Mouse (Mus musculus): ENCODE results near the gene Map4k5.

Gene Map4k5

DNA sequence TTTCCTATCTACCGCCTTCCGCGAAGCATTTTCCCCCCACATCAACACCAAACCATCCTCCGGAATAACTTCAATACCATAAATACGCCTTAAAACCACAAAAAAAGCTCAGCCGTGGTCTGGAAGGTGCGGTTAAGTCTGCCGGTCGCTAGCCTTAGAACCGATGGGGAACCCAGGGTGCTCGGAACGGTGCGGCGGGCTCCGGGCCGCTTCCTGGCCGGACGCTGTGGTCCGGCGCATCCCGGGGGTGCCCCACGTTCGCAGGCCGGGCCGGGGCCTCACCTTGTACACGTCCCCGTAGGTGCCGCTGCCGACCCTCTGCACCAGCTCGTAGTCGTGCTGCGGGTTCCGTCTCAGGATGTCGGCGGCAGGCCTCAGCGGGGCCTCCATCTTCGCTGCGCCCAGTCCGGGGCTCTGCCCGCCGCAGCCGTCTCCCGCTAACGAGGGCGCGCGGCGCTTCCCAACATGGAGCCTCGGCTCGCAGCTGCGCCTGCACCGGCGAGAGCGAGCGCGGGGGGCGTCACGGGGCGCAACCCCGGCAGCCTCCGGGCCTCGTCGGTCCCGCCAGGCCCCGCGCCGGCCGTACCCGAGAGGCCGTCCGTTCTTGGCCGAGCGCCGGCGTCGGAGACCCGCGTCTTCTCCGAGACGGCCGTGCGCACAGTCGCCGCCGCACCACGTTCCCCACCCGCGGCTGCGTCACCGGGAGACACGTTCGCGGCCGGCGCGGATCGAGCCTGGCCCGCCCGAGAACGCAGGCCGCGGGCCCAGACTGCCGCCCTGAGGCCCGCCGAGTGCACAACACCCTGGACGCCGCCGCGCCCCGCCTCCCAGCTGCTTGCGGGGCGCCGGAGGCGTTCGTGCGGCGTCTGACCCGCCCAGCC lies at the start of gene Map4k5, which contains the start of gene Atl1:
Gene Map4k5, minus strand, starts transcription at position 830 of the 881 bp plus-strand sequence.
Gene Atl1, plus strand, starts transcription at position 244 of the 881 bp plus-strand sequence.
- DNase-seq (ENCODE audit: low spot score in 2 of 2): peak; percentile 89 to 91

DNA sequence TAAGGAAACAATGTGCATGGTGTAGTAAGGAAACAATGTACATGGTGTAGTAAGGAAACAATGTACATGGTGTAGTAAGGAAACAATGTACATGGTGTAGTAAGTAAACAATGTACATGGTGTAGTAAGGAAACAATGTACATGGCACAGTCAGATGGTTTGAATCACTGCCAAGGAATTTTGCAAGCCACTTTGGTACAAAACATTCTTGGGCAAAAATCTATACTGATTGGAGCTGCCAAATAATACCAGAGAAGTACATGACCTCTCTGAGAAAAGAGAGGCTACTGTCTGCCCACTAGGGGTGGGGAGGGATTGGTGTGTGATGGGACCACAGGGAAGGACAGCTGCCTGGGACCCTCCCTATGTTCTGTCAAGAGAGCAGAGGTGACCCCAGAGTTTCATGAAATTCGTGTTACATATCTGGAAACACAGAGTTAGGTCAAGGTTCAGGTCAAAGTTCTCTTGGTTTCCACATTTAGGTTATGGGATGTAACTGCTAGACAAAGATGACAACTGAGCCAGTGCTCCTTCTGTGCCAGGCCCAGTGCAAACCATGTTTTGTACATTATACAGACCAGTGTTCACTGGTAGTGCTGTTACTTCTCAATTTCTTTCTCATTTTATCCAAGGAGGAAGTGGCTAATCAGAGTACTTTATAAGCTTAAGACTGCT lies 48.8 kb upstream of the Map4k5 start:
- DNase-seq (ENCODE audit: low spot score in 2 of 2): no peak

GRCm38 (mm10) chr12:69939291-69939690 lies 46.3 kb upstream of the Map4k5 start:
- DNase-seq (ENCODE audit: low spot score in 2 of 2): no peak

GRCm38 (mm10) chr12:69937731-69938130 lies 44.7 kb upstream of the Map4k5 start:
- DNase-seq (ENCODE audit: low spot score in 2 of 2): no peak

- no peak for DNase-seq (ENCODE audit: low spot score in 2 of 2)
Observed at GRCm38 (mm10) chr12:69926716-69927115, 33.7 kb upstream of the Map4k5 start.

- no peak for DNase-seq (ENCODE audit: low spot score in 2 of 2)
Observed at GRCm38 (mm10) chr12:69924012-69924411, 31.0 kb upstream of the Map4k5 start.

- DNase-seq (ENCODE audit: low spot score in 2 of 2): no peak
Observed at GRCm38 (mm10) chr12:69923603-69924002, 30.6 kb upstream of the Map4k5 start.

DNA sequence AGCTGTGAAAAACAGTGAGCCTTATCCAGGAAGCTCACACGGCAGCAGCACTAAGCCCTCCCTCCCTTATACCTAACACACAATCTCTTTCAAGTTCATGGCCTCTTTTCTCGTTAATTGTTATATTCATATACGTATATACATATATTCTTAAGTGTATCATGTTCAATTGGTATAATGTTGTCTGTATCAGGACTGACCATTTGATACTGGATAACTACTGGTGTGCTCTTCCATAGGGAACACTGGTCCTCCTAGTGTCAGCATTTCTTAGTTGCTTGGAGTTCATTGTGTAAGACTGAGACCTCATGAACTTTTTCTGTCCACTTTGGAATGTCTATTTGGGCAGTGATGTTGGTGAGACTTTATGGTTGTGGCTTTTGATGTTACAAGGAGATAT lies 30.1 kb upstream of the Map4k5 start:
- no peak for DNase-seq (ENCODE audit: low spot score in 2 of 2)

DNA sequence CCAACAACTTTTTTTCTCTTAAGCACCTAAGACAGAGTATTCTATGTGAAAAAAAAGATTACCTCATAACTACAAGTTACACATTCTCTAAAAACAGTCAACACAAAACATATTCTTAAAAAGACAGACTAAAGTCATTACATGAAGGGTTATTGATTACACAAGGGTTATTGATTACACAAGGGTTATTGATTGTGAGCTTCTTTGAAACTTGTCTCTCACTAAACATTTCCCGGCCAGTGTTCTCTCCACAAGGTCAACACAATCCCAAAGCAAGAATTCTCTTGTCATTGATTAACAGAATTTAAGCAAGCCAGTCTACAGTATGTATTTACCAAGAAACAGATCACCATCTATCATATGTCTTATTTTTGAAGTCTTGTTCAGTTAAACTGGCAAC lies 29.1 kb upstream of the Map4k5 start:
- no peak for DNase-seq (ENCODE audit: low spot score in 2 of 2)

- DNase-seq (ENCODE audit: low spot score in 2 of 2): no peak
Observed at GRCm38 (mm10) chr12:69917870-69918269, 24.9 kb upstream of the Map4k5 start.

DNA sequence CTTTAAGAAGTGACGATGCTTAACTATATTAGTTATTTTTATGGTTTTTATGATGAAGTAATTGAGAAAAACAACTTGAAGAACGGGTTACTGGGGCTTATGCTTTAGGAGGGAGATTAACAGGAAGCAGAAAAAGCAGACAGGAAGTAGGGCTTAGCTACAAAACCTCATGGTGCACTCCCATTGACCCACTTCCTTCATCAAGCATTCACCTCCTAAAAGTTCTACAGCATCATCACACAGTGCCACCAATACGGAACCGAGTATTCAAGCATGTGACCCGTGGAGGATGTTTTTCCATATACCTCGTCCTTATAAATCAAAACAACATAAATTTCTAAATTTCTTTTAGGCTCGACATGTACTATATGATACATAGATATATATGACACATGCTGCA lies 19.7 kb upstream of the Map4k5 start:
- no peak for DNase-seq (ENCODE audit: low spot score in 2 of 2)

DNA sequence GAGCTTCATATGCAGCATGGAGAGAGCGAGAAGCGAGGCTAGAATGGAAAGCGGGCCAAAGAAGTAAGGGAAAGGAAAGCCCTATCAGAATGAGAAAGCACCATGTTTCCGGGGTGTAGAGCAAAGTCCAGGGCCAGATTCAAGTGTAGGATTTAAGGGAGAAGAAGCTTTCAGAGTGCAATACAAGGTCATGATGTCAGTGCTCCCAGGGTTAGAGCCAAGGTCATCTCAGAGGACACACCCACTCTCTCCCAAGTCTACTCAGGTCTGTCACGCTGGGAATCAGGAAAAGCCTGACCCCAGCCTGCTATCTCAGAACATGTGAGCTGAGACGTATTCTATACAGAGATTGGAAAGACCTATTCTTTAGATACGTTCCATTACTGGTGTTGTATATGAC lies 18.9 kb upstream of the Map4k5 start:
- no peak for DNase-seq (ENCODE audit: low spot score in 2 of 2)

DNA sequence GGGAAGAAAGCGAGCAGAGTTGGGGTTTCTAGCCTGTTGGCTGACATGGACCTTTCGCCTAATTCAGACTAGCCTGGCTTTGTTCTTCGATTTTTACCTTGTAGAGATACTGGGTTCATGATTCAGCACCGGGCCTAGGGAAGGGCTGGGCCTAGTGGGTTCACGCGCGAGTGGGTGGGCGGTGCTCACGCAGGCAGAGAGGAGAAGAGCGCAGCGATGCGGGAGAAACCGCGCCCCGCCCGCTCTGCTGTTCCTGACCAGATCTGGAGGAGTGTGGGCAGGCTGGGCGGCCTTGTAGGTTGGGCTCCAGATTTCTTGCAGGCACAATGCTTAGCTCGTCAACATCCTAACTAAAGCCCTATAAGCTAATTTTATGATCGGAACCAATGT lies 15.5 kb upstream of the Map4k5 start:
- no peak for DNase-seq (ENCODE audit: low spot score in 2 of 2)

- DNase-seq (ENCODE audit: low spot score in 2 of 2): no peak
Observed at GRCm38 (mm10) chr12:69907667-69908510, 14.9 kb upstream of the Map4k5 start.

DNA sequence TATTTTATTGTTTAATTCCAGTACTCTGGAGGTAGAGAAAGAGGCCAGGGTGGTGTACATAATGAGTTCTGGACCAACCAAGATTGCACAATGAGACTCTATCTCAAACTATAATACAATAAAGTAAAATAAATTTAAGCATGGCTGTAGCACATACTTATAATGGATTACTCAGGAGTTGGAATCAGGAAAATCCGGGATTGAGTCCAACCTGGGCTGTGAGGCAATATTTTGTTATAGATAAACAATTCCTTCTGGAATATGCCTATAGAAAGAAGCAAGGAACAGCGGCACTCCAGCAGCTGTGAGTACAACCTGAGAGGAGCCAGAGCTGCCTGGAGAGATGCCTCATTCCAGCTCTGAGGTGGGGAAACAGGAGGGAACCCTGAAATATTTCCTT lies 12.0 kb upstream of the Map4k5 start:
- no peak for DNase-seq (ENCODE audit: low spot score in 2 of 2)

DNA sequence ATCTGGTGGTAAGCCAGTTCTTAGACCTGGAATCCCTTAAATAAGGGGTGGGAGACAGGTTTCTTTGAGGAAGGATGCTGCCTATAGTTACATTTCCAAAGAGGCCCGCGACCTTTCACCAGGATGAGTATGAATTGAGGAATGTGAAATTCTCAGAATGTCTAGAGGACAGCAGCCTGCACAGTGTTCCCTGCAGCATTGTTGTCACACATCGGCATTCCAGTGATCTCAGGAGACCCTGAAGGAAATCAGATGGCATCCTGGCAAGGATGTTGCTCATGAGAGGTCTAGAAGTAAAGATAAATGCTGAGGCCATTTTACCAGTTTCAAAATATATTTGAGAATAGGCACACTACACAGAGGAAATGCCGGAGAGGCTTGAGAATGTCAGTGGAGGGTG lies 5.1 kb upstream of the Map4k5 start:
- no peak for DNase-seq (ENCODE audit: low spot score in 2 of 2)

GRCm38 (mm10) chr12:69895046-69895445 lies 2.0 kb upstream of the Map4k5 start:
- no peak for DNase-seq (ENCODE audit: low spot score in 2 of 2)

GRCm38 (mm10) chr12:69893927-69894326 lies 927 bp upstream of the Map4k5 start:
- DNase-seq (ENCODE audit: low spot score in 2 of 2): no peak

DNA sequence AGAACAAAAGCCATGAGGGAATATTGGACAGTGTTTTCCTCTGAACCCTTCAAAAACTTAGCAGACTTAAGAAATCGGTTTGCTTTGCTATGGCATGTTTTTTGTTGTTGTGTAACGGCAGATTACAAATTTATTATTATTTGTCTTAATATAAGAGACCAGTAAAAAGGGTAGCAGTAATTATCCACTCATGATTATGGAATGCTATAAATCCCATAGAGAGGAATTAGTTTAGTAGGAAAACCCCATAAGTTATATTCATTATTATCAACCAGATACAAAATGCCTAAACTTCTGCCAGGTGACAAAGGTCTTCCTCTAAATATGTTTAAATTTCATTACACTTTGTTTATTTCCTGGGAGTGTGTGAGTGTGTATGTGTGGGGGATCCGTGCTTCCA lies 1.3 kb downstream of the Map4k5 start:
- no peak for DNase-seq (ENCODE audit: low spot score in 2 of 2)

DNA sequence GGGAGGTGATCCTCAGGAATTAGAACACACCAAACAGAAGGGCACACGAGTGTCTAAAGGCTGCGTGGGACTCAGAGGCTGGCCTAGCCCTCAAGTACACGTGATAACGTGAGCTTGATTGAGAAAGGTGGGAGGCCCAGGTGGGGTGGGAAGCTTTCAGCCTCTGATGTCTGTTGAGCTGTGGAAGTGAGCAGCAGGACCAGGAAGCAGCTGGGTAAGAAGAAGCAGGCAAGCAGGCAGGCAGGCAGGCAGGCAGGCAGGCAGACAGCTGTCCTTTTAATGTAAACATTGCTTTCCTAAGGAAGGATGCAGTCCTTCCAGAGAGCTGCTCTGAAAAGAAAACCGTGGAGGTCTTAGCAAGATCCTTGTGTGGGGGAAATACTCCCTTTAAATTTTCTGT lies 2.5 kb downstream of the Map4k5 start:
- DNase-seq (ENCODE audit: low spot score in 2 of 2): no peak

DNA sequence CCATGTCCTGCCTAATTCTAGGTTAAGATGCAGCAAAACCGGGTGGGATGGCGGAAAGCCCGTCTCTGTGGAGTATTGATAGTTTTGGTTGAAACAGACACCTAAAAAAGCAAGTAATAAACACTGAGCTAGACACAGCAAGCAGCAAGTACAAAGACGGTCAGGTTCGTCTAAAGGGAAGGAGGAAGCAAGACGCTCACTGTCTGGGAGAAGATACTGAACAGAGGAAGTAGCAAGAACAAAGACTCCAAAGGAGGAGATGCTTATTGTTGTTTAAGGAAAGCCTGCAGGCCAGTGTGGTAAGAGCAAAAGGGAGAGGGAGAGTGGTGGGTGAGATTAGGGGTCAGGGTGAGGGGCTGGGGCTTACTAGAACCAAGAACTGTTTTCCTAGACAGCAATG lies 2.9 kb downstream of the Map4k5 start:
- no peak for DNase-seq (ENCODE audit: low spot score in 2 of 2)

GRCm38 (mm10) chr12:69888345-69888744 lies 4.7 kb downstream of the Map4k5 start:
- DNase-seq (ENCODE audit: low spot score in 2 of 2): no peak
